Mouse (Mus musculus): ENCODE data around the gene Thap11. TPM values are rescaled to one million over a fixed set of nuclear protein-coding genes. Genes with fewer than 3 reads are reported as not detected.
"Not testable (repeated sequence)": the region's sequence is repeated elsewhere in the genome, so short reads cannot be mapped to it uniquely, and the experiment has no call there.

Thap11 gene
- 1 to 10 TPM; 7.0 to 7.4 TPM for polyA plus RNA-seq (2017; shearing (Covaris generic))

DNA sequence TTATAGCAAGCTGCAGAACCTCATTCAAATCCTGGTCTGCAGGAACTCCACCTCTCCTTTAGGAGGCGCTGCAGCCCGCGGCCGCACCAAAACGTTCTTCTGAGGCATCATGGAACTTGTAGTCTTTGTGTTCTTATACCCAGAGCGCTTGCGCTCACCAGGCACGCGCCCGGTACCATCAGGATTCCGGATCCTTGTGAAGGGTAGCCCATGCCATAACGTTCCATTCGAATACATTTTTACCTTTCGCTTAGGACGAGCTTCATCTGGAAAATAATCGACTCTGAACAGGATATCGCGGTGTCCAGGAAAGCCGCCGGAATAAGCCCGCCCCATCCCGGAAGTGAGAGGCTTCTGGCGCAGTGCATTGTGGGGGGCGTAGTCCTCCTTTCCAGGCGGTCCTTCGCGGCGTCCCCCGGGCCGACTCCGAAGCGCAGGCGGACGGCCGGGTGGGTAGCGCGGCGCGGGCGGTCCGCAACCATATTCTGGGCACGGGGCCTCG, at the start of gene Thap11:
TSS of gene Thap11 (plus strand) at position 418 of the 502 bp plus-strand sequence.
- peak; percentile 84 for ATAC-seq

DNA sequence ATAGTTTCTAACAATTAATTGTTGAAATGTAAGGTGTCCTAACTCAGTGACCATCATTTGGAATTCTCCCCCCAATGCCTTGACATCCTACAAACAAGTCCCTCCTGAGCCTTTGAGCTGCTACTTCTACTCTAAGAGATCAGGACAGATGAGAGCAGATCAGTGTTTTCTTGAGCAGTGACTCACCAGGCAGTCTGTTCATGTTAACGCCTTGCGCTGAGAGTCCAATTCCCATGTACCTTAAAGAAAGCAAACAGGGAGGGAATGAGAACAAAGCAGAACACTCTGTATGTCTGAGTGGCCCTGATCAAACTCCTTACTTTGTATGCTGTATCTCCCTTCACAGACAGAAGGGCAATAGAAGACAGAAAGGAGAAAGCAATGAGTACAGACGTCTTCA, 49.6 kb upstream of the Thap11 start:
- no peak for ATAC-seq

DNA sequence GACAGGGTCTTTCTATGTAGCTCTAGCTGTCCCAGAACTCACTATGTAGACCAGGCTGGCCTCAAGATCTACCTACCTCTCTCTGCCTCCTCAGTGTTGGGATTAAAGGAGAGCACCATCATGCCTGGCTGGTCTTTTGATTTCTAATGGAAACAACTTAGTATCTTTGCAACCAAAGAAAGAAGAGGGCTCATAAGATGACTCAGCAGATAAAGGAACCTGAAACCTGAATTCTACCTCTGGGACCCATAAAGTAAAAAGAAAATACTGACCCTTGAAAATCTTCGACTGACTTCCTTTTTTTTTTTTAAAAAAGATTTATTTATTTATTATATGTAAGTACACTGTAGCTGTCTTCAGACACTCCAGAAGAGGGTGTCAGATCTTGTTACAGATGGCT, 49.0 kb upstream of the Thap11 start:
- ATAC-seq: no peak

DNA sequence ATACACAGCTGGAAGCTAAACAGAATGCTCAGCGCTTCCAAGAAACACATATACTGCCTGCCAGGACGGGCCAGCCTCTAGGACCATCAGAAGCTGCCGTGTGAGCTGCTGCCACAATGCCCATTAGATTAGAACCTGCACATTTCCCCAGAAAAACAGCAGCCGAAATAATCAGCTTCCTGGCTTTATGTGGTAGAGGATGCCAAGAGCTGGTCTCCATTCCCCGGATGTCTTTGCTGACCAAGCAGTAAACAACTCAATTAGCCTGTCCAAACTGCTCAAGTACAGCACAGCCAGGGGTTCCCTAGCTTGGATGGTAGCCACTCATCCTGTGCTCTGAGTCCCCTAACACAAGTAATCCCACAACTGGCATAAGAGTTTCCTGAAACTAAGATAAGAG, 47.2 kb upstream of the Thap11 start:
- ATAC-seq: no peak

DNA sequence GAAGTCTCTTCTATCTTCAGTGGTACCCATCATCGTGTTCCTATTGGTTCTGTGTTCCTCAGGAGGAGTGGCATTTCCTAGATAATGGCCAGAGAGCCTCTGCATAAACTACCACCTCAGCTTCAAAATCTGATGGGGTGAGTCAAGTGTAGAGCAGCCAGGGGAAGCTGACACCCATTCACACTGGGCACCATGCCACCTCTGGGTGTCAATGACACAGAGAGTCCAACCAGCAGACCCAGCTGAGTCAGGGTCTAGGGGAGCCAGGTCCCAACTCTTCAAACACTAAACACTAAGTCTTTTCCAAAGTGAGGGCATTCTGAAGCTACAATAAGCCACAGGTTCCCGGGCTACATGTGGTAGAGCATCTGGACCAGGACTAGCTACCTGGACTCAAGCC, 46.5 kb upstream of the Thap11 start:
- ATAC-seq: no peak

DNA sequence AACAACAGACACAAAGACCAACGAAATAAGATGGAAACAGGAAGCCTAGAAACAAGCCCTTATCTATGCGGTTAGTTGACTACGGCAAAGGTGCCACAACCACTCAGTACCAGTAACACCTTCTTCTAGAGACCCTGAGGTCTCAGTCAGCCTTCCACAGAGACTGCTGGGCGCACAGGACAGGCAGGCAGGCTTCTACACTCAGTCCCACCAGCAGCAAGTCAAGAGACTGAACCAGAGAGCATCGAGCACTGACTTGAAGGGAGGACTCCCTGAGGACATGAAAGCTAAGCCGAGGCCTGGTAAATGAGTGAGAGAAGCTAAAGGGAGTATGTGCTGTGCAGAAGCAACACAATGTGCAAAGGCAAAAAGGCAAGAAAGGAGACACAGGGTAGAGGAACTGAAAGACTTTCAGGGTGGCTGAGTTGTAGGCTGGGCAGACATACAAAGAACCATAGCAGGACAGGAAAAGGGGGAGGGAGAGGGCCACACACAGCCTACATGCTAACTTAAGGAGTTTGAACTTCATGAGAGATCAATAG, 44.6 kb upstream of the Thap11 start:
- ATAC-seq: peak; percentile 86

DNA sequence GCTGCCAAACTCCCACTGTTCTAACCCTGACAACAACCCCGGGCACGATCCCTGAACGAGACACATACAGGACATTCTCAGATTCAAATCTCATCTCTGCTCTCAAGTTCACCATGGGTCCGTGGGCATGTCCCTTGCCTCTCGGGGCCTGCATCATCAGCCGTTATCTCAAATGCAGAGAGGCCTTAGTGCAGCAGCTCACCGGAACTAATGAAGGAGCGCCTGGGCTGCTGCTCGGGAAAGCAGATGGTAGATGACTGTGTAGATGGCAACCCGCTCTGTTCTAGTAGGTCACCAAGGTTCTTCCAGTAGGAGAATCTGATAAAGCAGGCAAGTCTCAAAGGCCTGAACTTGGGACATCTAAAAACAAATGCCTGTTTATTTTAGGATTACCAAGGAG, 43.9 kb upstream of the Thap11 start:
- ATAC-seq: no peak

DNA sequence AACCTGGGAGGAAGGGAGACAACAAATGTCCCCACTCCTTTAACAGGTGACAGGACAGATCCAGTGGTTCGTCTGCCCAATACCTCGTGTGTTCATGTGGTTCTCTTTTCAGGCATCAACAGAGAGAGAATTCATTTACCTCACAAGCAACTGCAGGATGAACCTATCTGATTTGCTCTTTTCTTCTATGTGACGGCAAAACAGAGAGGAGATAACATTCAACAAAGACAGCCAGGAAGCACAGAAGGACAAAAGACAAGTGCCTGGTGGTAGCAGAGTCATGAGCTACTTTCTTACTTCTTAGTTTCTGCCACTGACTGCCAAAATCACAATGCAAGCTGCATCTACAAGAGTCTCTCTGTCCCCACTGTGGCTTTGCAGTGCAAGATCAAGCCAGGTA, 43.4 kb upstream of the Thap11 start:
- peak; percentile 7 for ATAC-seq

DNA sequence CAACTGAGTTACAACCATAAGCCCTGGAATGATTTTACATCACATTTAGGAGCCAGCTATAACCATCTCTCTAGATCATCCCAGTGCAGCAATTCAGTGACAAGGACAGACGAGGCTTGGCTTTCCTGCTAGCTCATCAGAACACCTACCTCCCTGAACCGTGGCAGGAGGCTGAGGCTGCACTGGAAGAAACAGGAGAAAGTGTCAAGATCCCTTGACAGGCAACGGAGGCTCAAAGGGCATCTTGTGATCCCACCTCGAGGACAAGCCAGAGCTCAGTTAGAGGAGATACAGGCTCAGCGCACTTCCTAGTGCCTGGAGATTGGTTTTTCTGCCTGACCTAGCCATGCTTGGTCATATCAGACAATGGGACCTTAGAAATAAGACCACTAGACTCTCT, 42.4 kb upstream of the Thap11 start:
- ATAC-seq: no peak

DNA sequence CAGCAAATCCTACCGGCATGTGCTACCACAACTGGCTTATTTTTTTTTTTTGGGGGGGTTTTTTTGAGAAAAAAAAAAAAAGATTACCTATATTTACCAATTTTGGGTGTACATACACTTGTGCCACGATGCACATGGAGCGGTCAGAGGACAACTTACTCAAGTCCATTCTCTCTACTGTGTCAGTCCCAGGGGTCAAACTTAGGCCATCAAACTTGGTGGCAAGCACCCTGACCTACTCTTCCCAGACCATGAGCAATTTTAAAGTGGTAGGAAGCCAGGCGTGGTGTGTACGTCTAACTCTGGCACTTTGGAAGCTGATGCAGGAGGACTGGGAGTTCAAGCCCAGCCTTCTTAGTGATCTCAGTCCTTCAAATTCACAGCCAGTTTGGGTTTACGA, 41.7 kb upstream of the Thap11 start:
- ATAC-seq: no peak

DNA sequence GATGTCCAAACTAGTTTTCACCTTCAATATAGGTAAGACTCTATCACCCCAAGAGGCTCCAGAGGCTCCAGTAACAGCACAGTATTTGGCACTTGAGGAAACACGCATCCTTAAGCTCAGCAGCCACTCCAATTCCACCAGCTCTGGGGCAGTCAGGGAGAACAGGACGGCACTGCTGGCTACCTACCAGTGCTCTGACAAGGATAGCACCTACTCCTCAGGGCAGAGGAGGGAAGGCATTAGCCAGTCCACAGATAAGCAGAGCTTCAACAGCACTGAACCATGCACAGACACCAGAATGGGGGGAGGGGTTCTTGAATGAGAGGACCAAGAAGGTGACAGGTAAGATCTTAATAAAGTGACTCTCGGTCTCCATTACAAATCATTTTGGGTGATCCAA, 35.3 kb upstream of the Thap11 start:
- ATAC-seq: no peak

DNA sequence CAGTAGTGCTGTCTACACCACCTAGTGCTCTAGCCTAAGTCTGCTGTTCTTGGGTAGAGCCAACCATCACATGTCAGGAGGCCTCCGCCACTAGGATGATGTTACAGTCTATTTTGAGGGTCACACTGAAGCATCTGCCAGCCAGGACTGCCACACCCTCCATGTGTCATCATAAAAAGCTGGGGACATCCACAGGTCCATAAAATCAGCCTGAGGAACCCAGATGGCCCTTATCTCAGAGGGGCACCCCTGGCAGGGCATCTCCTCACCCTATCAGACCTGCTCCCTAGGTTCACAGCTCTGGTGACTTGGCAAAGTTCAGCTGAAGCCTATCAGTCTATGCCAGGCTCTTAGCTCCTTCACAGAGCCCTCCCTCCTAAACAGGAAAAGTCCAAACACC, 34.0 kb upstream of the Thap11 start:
- ATAC-seq: no peak

DNA sequence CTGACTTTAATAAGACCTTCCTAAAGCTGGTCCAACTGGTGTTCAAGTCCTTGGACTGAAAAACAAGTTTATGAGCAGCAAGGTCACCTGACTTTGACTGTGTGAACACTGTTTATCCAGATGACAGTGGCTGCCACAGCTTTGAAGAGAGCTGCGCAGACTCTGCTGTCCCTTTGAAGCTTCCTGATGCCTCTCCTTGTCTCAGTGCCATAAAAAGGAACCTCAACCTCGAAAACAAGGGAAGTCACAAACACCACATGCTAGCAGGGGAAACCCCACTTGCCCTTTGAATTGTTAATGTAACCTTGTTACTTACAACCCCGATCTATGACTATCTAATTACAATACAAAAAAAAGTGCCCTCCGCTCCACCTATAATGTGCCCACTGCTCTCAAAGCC, 29.4 kb upstream of the Thap11 start:
- no peak for ATAC-seq

DNA sequence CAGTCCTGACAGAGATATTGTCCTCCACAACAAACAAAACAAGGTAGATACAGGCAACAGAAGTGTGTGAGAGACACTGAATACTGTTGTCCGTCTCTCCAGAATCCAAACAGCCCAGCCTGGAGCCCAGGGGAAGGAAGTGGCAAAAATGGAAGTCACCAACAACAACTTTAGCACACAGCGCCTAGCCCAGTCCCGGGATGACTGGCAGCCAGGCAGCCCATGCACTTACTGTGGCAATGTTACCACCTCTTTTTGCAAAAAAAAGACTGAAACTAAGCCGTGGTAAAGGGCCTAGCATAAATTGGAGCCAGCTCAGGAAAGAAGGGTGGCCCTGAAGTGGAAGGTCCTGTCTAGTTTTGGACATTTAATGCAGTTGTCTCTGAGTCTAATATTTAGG, 28.6 kb upstream of the Thap11 start:
- ATAC-seq: no peak

DNA sequence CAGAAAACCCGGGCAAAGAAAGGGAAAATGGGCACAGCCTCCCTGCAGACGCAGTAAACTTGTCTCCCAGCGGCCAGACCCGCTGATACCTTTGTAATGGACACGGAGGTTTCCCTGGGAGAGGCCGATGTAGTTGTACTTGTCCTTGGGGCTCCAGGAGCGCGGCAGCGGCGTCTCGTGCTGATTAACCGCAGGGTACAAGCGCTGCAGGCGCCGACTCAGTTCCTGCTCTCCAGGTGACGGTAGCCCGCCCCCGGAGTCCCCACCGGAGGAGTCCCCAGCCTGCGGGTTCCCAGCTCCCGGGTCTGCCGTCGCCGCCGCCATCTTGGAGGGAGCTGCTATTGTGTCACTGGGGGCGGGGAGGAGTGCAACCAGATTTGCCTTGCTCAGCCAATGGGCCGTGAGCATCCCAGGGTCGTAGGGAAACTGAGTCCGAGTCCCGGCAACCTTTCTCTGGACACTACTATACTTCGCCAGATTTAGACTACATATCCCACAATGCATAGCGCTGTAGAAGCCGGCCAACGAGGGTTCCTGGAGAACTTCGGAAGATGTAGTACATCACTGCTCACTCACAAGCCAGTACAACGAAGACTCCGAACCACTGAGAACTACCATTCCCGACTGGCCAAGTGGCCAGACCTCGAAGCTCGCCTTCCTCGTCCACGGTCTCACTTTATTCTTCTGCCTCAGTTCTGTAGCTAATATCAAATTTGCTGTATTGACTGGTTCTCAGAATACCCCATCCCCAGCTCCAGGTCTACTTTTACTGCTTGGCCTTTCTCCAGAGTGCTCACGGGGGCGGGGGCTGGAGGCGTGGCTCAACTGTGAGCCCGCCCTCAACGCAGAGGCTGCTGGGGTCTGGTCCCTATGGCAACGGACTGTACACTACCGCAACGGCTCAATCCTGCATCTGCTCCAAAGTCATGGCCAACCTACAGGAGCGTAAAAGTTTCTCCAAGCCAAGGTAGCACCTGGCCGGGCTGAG, 27.8 kb upstream of the Thap11 start, which contains the start of the genes Ranbp10 and Tsnaxip1:
TSS of gene Ranbp10 (minus strand) at position 490 of the 988 bp plus-strand sequence.
TSS of gene Tsnaxip1 (plus strand) at position 871 of the 988 bp plus-strand sequence.
- peak; percentile 90 for ATAC-seq

DNA sequence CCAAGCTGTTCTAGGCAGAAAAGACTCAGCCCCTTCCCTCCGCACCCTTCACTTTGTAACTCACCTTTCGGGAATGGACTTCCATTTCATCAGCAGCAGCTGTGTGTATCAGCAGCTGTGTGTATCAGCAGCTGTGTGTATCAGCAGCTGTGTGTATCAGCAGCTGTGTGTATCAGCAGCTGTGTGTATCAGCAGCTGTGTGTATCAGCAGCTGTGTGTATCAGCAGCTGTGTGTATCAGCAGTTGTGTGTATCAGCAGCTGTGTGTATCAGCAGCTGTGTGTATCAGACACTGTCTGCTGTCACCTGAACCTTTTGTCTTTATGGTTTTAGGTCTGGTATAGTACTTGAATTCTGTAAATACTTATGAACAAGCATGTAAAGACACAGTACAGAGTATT, 21.2 kb upstream of the Thap11 start:
- not testable (repeated sequence) for ATAC-seq

DNA sequence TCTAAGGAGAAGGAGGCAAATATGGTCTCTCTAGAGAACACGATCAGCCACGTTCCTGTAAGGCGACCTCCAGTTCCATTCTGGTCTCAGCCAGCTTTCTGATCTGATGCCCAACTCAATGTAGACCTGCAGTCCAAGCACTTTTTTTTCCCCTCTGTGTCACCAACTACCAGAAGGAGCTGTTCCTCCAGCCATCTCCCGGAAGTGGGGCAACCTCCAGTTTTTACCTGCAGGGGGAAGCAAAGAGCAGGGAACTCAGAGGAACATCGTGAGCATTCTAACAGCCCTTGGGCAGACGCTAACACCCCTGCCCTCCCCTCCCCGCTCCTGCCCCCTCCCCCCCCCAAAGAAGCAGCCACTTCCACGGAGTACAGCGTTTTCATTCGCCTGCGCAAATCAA, 19.6 kb upstream of the Thap11 start:
- peak; percentile 71 for ATAC-seq

DNA sequence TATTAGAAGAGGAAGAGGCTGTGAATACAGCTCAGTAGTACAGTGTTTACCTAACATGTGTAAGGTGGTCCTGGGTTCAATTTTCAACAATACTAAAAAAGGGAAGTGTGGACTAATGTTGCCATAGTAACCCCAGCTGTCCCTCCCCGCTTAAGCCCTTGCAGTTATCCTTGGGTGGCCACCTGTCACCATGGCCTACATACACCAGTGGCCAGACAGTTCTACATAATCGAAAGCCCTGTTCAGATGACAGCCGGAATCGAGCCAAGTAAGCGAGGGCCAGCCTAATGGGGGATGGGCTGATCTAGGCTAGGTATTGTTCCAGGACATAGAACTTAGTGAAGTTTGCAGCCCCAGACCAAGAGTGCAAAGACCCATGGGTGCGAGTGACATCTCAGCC, 17.9 kb upstream of the Thap11 start:
- ATAC-seq: no peak

DNA sequence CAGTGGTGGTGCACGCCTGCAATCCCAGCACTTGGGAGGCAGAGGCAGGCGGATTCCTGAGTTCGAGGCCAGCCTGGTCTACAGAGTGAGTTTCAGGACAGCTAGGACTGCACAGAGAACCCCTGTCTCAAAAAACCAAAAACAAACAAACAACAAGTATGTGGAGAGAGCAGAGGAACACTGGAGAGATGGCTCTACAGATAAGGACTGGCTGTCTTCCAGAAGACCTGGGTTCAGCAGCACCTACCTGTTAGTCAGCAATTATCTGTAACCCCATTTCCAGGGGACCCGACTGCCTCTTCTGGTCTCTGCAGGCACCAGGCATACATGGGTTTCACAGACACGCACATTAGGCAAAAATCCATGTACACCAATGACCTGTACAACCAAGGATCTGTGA, 15.7 kb upstream of the Thap11 start:
- no peak for ATAC-seq

DNA sequence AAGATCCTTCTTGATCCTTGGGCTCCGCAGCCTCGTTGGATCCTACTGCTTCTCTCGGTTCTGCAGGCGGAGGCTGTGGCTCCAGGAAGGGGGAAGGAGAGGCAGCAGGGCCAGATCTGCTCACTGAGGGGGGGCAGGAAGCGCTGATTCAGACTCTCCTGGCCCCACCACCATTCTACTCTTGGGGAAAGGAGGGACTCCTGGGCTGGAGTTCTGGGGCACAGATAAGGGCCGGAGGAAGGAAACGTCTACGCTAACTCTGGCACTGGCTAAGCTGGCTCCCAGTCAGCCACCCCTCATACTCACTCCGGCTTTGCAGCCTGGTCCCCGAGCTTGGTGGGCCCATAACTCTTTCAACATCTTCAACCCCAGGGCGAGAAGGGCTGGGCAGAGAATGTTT, 8.3 kb upstream of the Thap11 start:
- no peak for ATAC-seq

DNA sequence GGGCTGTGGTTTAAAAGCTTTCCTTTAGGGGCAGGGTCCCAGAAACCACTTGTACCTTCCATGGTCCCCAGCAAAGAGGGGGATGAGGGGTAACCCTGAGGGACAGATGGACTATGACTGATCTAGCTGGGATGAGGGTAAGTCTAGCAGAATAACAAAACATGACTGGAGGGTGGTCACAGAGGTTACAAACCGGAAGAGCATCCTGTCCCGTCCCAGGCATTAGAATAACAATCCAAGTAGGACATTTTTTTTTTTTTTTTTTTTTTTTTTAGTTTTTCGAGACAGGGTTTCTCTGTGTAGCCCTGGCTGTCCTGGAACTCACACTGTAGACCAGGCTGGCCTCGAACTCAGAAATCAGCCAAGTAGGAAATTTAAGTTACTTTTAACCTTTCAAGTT, 4.9 kb upstream of the Thap11 start:
- no peak for ATAC-seq

DNA sequence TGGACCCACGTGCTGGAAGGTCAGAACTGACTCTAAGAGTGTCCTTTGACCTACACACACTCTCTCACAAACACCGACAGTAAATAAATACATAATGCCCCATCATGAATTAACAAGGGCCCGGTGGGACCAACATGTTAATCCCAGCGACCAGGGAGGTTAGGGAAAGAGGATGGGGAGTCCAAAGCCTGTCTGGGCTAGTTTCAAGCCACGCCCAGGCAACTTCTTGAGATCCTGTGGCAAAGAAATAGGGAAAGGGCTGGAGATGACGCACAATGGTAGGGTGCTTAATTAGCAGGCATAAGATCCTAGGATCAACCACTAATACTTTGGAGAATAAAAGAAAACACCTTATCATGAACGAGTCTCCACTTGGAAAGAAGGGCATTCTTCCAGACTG, 4.3 kb upstream of the Thap11 start:
- ATAC-seq: no peak

DNA sequence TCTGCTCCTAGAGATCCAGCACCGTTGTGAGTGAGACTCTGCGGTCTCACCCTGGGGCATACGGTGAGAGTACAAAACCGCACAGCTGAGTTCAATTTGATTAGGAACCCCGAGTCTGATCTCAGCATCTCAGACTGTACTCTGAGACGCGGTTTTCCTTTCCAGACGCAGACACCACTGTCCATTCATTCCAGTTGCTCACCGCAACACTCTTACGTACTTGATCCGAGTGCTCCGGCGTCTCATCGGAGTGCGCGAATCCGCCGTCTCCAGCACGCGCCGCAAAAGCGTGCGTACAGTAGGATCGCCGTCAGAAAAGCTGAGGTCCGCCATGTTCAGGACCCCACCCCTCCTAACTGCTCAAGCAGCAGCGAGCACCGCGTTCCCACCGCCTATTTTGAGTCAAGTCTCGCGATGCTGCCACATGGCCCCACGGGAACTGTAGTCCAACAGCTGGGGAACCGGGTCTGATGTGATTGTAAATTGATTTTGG, 3.2 kb upstream of the Thap11 start:
- peak; percentile 68 for ATAC-seq

All from activated CD4-positive, CD25-positive, alpha-beta regulatory T cell, adult 4 months (primary cell).